Comparison of ENCODE assay signal across 12 mouse cellular contexts in the genomic region with DNA sequence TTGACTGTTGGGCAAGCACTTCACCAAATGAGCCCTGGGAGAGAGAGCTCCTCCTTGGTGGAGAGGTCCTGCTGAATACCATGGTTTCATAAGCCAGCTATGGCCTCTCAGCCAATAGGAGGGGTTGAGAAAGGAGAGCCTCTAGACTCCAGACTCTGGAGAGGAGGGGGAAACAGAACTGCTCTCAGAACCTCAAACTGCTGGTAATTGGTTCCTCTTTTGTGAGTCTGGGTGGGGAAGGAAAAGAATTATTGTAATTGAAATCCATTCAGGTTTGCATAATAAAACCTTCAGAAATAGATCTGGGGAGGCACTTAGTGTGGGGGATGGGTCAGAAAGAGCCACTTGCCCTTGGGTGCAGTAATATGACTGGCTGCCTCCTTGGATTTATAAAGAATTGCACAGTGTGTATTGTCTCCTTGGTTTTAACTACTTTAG.
DNase-seq lines count a peak whose midpoint lies in the region; ATAC-seq and TF ChIP-seq lines count a peak whose summit lies in the region.
"Had no signal": no experiment of that assay in that cellular context is flagged by ENCODE, and none has a peak within 500 bp of the region (broad histone marks: within the 10 kb centered on the region; RNA-seq: fewer than 3 reads in every experiment).

No protein-coding gene starts in this region.

- TF ChIP-seq POLR2A in ES-Bruce4 (IDR thresholded peaks at IDR 0.05; ENCODE audit: insufficient read depth, low read length): no peak

- TF ChIP-seq CTCF in ES-Bruce4 (IDR thresholded peaks at IDR 0.05; ENCODE audit: low read depth, low read length): no peak

- no peak overlapping the region for H3K4me3 ChIP-seq in liver, embryonic 13.5 days (replicated peaks)
- no peak overlapping the region for H3K4me3 ChIP-seq in liver, embryonic 11.5 days (ENCODE audit: low read depth, low read length)
- H3K4me3 ChIP-seq in ES-Bruce4 (ENCODE audit: low read depth, low read length): no peak overlapping the region
- H3K4me3 ChIP-seq in forebrain, embryonic 13.5 days: no peak overlapping the region
- H3K4me3 ChIP-seq: embryonic facial prominence, embryonic 10.5 days; layer of hippocampus, adult 2 months; stomach, embryonic 15.5 days had no signal

- no peaks in the 10 kb centered on the region for H3K27me3 ChIP-seq in liver, embryonic 13.5 days
- H3K27me3 ChIP-seq in liver, embryonic 11.5 days (replicated peaks; ENCODE audit: control insufficient read depth, insufficient read depth, low read length): no peaks in the 10 kb centered on the region
- no peaks in the 10 kb centered on the region for H3K27me3 ChIP-seq in ES-Bruce4 (ENCODE audit: control insufficient read depth, insufficient read depth, low read length, poor library complexity, severe bottlenecking)
- no peaks in the 10 kb centered on the region for H3K27me3 ChIP-seq in forebrain, embryonic 13.5 days
- H3K27me3 ChIP-seq: stomach, embryonic 15.5 days had no signal

- peaks cover 15% of the 10 kb centered on the region for H3K36me3 ChIP-seq in liver, embryonic 13.5 days
- H3K36me3 ChIP-seq in liver, embryonic 11.5 days (ENCODE audit: control insufficient read depth, insufficient read depth, low read length): no peaks in the 10 kb centered on the region; the same call in 1 of the 2 replicates
- no peaks in the 10 kb centered on the region for H3K36me3 ChIP-seq in ES-Bruce4 (ENCODE audit: control insufficient read depth, insufficient read depth, low read length, poor library complexity, severe bottlenecking)
- H3K36me3 ChIP-seq in forebrain, embryonic 13.5 days (ENCODE audit: poor library complexity, severe bottlenecking): peaks cover 35% of the 10 kb centered on the region
- H3K36me3 ChIP-seq: stomach, embryonic 15.5 days had no signal

- H3K9me3 ChIP-seq in liver, embryonic 13.5 days (replicated peaks): no peaks in the 10 kb centered on the region
- H3K9me3 ChIP-seq in liver, embryonic 11.5 days (ENCODE audit: control insufficient read depth, low read length): no peaks in the 10 kb centered on the region
- no peaks in the 10 kb centered on the region for H3K9me3 ChIP-seq in ES-Bruce4 (replicated peaks; ENCODE audit: control insufficient read depth, insufficient read depth, low read length, poor library complexity, severe bottlenecking)
- H3K9me3 ChIP-seq in forebrain, embryonic 13.5 days (replicated peaks): no peaks in the 10 kb centered on the region
- H3K9me3 ChIP-seq: embryonic facial prominence, embryonic 10.5 days; stomach, embryonic 15.5 days had no signal

- H3K4me1 ChIP-seq in liver, embryonic 13.5 days (replicated peaks): peaks cover 4% of the 10 kb centered on the region; the same call in 1 of the 2 replicates
- no peaks in the 10 kb centered on the region; the same call in 1 of the 2 replicates for H3K4me1 ChIP-seq in liver, embryonic 11.5 days (replicated peaks; ENCODE audit: control insufficient read depth, insufficient read depth, low read length)
- H3K4me1 ChIP-seq in ES-Bruce4 (ENCODE audit: control insufficient read depth, insufficient read depth, low read length): peaks cover 14% of the 10 kb centered on the region
- peaks cover 14% of the 10 kb centered on the region; the same call in 1 of the 2 replicates for H3K4me1 ChIP-seq in forebrain, embryonic 13.5 days
- H3K4me1 ChIP-seq: stomach, embryonic 15.5 days had no signal

- H3K27ac ChIP-seq in liver, embryonic 13.5 days: no peak overlapping the region
- no peak overlapping the region for H3K27ac ChIP-seq in liver, embryonic 11.5 days (ENCODE audit: low read depth, low read length)
- peak overlapping the region; percentile 85 for H3K27ac ChIP-seq in ES-Bruce4 (ENCODE audit: insufficient read depth, low read length)
- peak overlapping the region; percentile 42; the same call in 1 of the 2 replicates for H3K27ac ChIP-seq in forebrain, embryonic 13.5 days
- H3K27ac ChIP-seq: embryonic facial prominence, embryonic 10.5 days; layer of hippocampus, adult 2 months; stomach, embryonic 15.5 days had no signal

- ATAC-seq in liver, embryonic 13.5 days (ENCODE audit: low read depth): 0 out of 2 replicates have a peak, but pooled peaks have one; percentile 18
- ATAC-seq in liver, embryonic 11.5 days (replicated peaks; ENCODE audit: low FRiP score): no peak
- ATAC-seq in forebrain, embryonic 13.5 days: peak; percentile 66
- ATAC-seq in megakaryocyte progenitor cell, adult 5-6 weeks (replicated peaks; ENCODE audit: poor library complexity): peak; percentile 95

- TF ChIP-seq EP300 in ES-Bruce4 (IDR thresholded peaks at IDR 0.05; ENCODE audit: insufficient read depth, low read depth, low read length): peak; percentile 83

- DNase-seq in liver, embryonic 13.5 days: no peak
- no peak for DNase-seq in liver, embryonic 11.5 days (ENCODE audit: low spot score)
- no peak for DNase-seq in adrenal gland, adult 18-20 months (ENCODE audit: low spot score in 2 of 2)
- no peak for DNase-seq in layer of hippocampus, postnatal 36 days
- no peak for DNase-seq in gastrocnemius, adult 18-20 months (ENCODE audit: low spot score)

- no peak overlapping the region for H3K4me2 ChIP-seq in liver, embryonic 13.5 days
- no peak overlapping the region for H3K4me2 ChIP-seq in liver, embryonic 11.5 days
- H3K4me2 ChIP-seq in forebrain, embryonic 13.5 days: no peak overlapping the region
- H3K4me2 ChIP-seq: lung, embryonic 14.5 days; stomach, embryonic 15.5 days had no signal

- H3K9ac ChIP-seq in liver, embryonic 13.5 days: no peak overlapping the region
- H3K9ac ChIP-seq in liver, embryonic 11.5 days (ENCODE audit: low read depth, low read length): no peak overlapping the region
- no peak overlapping the region for H3K9ac ChIP-seq in ES-Bruce4 (ENCODE audit: low read depth, poor library complexity, severe bottlenecking)
- no peak overlapping the region for H3K9ac ChIP-seq in forebrain, embryonic 13.5 days
- H3K9ac ChIP-seq: lung, embryonic 14.5 days; stomach, embryonic 15.5 days had no signal

Comparison
In these comparisons a context has a peak if more than half of its experiments do, and no peak if none do; other contexts are left out.
1. H3K27ac ChIP-seq: peak in ES-Bruce4 (single experiment) and forebrain, embryonic 13.5 days (single experiment); none in liver, embryonic 13.5 days (single experiment) and liver, embryonic 11.5 days (single experiment).